Comparison of ENCODE assay signal across 20 mouse cellular contexts in genomic region chr4:55860055-55860454, GRCm38 (mm10).
DNase-seq lines count a peak whose midpoint lies in the region; ATAC-seq lines count a peak whose summit lies in the region.
"Had no signal": no experiment of that assay in that cellular context is flagged by ENCODE, and none has a peak within 500 bp of the region (broad histone marks: within the 10 kb centered on the region; RNA-seq: fewer than 3 reads in every experiment).

No protein-coding gene starts in this region.

- peak; percentile 66 for ATAC-seq in megakaryocyte progenitor cell, adult 5-6 weeks (replicated peaks; ENCODE audit: poor library complexity)
- ATAC-seq in intestine, embryonic 15.5 days = no peak
- ATAC-seq: activated CD4-positive, CD25-positive, alpha-beta regulatory T cell, adult 4 months; forebrain, embryonic 13.5 days; forebrain, postnatal 0 days; Patski had no signal

- no peak overlapping the region for H3K4me2 ChIP-seq in intestine, embryonic 15.5 days (replicated peaks)
- H3K4me2 ChIP-seq: embryonic facial prominence, embryonic 13.5 days; forebrain, embryonic 13.5 days; hindbrain, embryonic 13.5 days had no signal

- H3K36me3 ChIP-seq in splenic B cell, adult 2 months (ENCODE audit: control insufficient read depth, insufficient read depth, low read length, poor library complexity, severe bottlenecking) = no peaks in the 10 kb centered on the region
- H3K36me3 ChIP-seq in intestine, embryonic 15.5 days = no peaks in the 10 kb centered on the region
- H3K36me3 ChIP-seq: embryonic facial prominence, embryonic 13.5 days; hindbrain, embryonic 13.5 days had no signal

- WGBS in intestine, embryonic 15.5 days = 53% methylated on average over 2 of the region's 2 CpGs

- H3K4me3 ChIP-seq in intestine, embryonic 15.5 days (replicated peaks) = no peak overlapping the region
- H3K4me3 ChIP-seq: embryonic facial prominence, embryonic 13.5 days; forebrain, embryonic 13.5 days; hindbrain, embryonic 13.5 days had no signal

- no peak overlapping the region for H3K27ac ChIP-seq in intestine, embryonic 15.5 days
- H3K27ac ChIP-seq: embryonic facial prominence, embryonic 13.5 days; forebrain, embryonic 13.5 days; hindbrain, embryonic 13.5 days had no signal

- peak; percentile 43 for DNase-seq in A20 (ENCODE audit: low read depth, low spot score)
- peak; percentile 20 to 34 for DNase-seq in B cell, adult 2 months
- DNase-seq in splenic B cell, adult 2 months (ENCODE audit: low read depth, low spot score) = peak; percentile 54
- DNase-seq in adrenal gland, adult 2 months = no peak
- DNase-seq in left cerebral cortex, postnatal 4 days = no peak
- DNase-seq: adrenal gland, postnatal 25 days; cerebellum, adult 18-20 months; cerebellum, adult 9-11 months; cerebellum, postnatal 36 days; forebrain, postnatal 0 days; gastrocnemius, postnatal 14 days; heart, postnatal 10 days; heart, postnatal 4 days had no signal

- no peaks in the 10 kb centered on the region for H3K4me1 ChIP-seq in intestine, embryonic 15.5 days (replicated peaks)
- H3K4me1 ChIP-seq: embryonic facial prominence, embryonic 13.5 days; forebrain, embryonic 13.5 days; hindbrain, embryonic 13.5 days had no signal

- intact Hi-C loops in left cerebral cortex, postnatal 4 days (cut with DNase I) = no loop called here

- H3K9ac ChIP-seq in intestine, embryonic 15.5 days = no peak overlapping the region
- H3K9ac ChIP-seq: embryonic facial prominence, embryonic 13.5 days; forebrain, embryonic 13.5 days; forebrain, postnatal 0 days; hindbrain, embryonic 13.5 days had no signal

- no peaks in the 10 kb centered on the region for H3K27me3 ChIP-seq in splenic B cell, adult 2 months (ENCODE audit: control insufficient read depth, insufficient read depth, low read length, poor library complexity, severe bottlenecking)
- no peaks in the 10 kb centered on the region for H3K27me3 ChIP-seq in intestine, embryonic 15.5 days (replicated peaks)
- H3K27me3 ChIP-seq: embryonic facial prominence, embryonic 13.5 days; forebrain, embryonic 13.5 days; hindbrain, embryonic 13.5 days; Patski had no signal

- H3K9me3 ChIP-seq in intestine, embryonic 15.5 days = no peaks in the 10 kb centered on the region
- H3K9me3 ChIP-seq: embryonic facial prominence, embryonic 13.5 days; forebrain, embryonic 13.5 days; hindbrain, embryonic 13.5 days had no signal

Comparison
In these comparisons a context has a peak if more than half of its experiments do, and no peak if none do; other contexts are left out.
1. DNase-seq: peak in A20 (single experiment), B cell, adult 2 months (2 of 2) and splenic B cell, adult 2 months (single experiment); none in adrenal gland, adult 2 months (single experiment) and left cerebral cortex, postnatal 4 days (single experiment).